Mouse (Mus musculus): ENCODE results near the gene Bcl11a. TPM values are rescaled to one million over a fixed set of nuclear protein-coding genes. Genes with fewer than 3 reads are reported as not detected.

Gene Bcl11a
- total RNA-seq, 4 experiments from 2014 or later, result 0.07 to 0.17 TPM; not detected in 2

DNA sequence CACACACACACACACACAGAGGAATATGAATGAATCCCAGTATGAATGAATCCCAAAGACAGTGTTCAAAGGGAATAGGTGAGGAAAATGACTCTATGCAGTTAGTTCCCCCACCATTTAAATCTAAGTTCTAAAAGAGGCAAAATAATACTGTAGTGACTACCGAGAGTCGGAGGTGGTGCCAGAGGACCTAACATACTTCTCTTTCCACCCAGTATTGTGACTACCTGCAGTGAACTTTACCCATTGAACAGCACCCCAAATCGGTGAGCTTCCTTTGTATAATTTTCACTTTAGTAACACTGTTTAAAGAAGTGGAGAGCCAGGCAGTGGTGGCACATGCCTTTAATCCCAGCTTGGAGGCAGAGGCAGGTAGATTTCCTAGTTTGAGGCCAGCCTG lies 121.7 kb downstream of the Bcl11a start:
- DNase-seq (ENCODE audit: low spot score in 2 of 2), result no peak

DNA sequence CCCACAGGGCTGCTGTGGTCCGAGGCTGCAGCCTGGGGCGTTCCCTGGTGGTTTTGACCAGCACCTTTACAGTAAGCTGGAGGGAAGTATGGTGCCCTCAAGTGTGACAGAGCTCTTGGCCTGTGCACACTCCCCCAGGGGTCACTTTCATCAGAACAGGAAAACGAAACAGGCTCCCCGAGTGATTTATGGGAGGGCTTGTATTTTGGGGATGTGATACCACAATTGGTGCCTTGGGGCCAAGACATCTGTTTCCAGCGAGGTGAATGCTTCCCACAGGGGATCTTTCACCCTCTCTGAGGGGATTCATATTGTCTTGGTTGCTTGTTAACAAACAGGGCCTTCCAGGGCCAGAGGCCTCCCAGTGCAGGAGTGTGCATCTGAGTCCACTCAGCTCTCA lies 122.5 kb downstream of the Bcl11a start:
- DNase-seq (ENCODE audit: low spot score in 2 of 2), result no peak

DNA sequence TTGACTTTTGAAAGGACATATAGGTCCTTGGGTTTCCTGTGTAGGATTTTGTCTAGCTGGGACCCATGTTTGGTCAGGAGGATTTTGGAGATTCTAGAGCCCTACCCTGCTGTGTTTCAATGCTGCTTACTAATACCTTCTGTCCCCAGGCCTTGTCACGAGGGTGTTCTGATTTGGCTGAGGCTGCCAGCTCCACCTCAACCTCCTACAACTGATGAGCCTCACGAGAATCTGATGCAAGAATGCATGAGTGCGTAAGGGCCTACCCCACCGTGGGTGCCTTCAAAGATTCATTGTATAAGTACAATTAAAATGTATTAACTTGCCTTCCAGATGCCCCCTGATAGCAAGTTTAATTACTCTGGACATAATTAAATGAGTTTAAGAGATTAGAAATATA lies 123.4 kb downstream of the Bcl11a start:
- DNase-seq (ENCODE audit: low spot score in 2 of 2), result no peak

DNA sequence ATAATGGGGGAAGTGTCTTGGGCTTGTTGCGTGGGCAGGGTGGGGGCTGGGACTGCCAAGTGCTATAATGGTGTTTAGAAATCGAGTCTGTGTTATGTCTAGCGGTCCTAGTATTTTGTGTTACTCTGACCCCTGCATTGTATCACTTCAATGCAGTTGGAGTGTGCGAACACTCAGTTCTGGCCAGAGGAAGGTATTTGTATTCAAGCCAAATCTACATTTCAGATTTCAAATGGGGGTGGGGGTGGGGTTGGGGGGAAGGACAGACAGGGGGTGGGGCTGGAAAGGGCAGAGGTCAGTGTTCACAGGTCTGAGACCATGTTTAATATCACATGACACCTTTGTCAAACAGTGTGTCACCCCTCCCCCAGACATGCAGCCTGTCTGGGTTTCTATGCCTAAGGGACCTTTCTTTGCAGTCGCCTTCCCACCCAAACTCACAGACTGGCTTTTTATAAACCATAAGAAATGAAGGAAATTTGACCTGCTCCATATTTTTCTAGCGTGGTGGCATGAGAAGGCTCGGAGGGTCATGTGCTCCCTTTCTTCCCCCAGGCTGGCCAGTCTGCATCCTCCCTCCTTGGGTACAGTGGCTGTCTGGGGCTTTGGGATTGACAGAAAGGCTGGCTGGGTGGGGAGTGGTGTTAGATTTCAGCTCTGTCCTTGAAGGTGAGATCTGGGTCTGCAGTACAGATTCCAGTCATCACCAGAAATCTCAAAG lies 124.9 kb downstream of the Bcl11a start:
- DNase-seq (ENCODE audit: low spot score in 2 of 2), result no peak

DNA sequence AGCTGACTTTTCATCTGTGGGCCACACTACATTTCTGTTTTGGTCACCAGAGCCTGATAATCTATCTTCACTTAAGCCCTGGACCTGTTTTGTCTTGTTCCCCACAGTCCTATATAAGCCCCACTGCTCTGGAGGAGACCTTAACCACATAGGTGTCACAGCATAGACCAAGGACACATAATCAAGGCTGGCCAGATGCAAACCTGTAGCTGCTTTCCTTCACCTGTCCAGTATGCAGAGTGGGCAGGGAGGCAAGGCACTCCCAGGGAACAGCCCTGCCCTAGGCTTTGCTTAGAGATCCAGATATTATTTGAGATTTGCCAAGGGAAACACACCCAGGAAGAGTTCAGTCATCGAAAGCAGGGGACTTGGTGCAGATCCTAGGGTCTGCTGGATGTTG lies 125.6 kb downstream of the Bcl11a start:
- DNase-seq (ENCODE audit: low spot score in 2 of 2), result no peak

DNA sequence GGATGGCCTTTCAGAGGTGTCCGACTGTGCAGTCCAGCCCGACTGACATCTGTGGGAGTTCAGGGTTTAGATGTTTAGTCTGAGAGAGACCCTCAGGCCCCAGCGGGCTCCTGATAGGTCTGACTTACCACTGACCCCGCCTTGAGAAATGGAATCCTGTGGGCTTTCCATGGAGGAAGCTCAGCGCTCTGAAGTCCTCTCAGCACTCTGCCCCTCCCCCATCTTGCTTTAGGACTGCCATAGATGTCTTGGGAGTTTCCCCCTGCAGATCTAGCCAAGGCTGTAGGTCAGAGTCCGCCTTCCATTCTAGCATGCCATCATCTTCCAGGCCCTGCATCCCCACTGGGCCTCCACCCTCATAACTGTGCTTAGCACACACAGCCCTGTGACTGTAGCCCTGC lies 131.1 kb downstream of the Bcl11a start:
- no peak for DNase-seq (ENCODE audit: low spot score in 2 of 2)

DNA sequence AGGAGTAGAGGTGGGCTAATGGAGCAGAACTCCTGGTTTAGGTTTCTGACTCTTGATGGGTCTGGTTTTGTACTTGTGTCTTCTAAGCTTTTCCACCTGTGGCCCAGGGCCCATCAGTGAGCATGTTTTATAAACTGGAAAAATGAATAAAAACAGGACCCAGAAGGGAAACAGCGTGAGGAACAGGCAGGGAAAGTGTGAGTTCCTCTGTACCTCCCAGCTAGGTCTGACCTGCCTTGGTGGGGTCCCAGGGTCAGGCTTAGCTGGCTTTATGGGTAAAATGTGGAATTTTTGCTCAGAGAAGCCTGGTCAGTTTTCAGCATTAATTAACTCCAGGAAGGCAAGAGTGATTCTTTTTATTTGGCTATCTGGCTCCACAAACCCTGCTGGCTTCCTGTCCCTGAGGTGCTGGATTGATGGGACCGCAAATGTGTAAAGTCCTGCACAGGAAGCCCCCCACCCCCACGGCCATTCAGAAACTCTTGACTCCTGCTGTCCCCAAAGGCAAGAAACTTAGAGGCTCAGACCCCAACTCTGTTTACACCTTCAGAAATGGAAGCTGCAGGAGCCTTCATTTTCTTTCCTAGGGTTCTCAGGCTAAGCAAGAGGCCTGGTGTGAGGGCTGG lies 136.8 kb downstream of the Bcl11a start:
- DNase-seq (ENCODE audit: low spot score in 2 of 2), result no peak

DNA sequence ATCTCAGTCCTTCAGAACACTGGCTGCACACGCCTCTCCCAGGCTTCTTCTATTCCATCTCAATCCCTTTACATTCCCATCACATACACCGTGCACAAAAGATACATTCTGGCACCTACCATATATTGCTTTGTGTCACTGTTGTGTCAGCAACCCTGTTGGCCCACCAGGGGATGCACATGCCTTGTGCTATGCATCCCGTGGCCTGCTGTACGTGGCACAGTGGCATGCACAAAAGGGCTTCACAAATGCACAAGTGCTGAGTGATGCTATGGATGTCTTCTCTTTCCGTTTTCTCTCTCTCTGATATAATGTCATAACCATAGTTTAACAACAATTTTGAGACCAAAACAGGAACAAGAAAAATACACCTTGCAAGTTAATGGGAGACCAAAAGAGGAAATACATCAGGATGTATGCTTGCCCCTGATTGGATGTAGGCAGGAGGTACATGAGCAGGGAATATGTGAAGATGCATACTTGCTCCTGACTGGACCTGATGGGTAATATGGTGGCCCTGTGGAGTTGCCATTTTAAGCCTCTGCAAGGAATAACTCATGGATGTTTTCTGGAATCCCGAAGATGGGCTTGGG lies 140.0 kb downstream of the Bcl11a start:
- DNase-seq (ENCODE audit: low spot score in 2 of 2), result no peak

DNA sequence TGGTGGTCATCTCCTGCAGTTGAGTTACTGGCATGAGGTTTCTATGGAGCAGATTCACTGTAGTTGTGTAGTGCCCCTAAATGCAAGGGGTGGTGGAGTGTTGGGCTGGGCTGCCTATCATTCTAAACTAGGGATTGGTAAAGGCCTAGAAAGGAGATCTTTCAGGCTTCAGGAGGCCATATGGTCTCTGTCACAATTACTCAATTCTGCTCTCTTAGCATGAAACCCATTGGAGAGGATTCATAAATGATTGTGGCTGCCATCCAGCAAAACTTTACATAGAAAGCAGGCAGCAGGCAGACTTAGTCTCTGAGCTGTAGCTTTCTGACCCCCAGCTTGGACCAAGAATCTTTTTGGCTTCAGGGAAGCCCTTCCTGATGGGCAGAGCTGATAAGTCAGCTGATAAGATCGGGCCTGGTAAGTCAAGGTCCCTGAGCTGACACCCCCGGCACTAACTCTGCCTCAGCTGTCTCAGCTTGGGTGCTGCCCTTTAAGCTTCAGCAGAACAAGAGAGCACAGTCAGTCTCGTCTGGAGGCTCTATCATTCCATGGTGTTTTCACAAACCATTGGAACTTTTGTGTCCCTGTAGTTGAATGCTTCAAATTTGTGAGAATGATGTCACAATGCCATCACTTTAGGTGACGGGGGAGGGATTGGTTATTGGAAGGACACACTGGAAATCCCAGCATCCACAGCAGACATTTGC lies 143.9 kb downstream of the Bcl11a start:
- no peak for DNase-seq (ENCODE audit: low spot score in 2 of 2)

Other genes starting within 250 kb of the Bcl11a start
- 1 to 10 TPM; 4.2 to 4.8 (median 4.3) TPM for gene Papolg, start 182.8 kb upstream of the Bcl11a start, total RNA-seq (2022)
- gene A830031A19Rik, start 3.0 kb upstream of the Bcl11a start, total RNA-seq (2022), result not detected